Comparison of ENCODE assay signal across 8 mouse cellular contexts in genomic region chr11:102455740-102456396, GRCm38 (mm10). TPM values are rescaled to one million over a fixed set of nuclear protein-coding genes. Genes with fewer than 3 reads are reported as not detected.
DNase-seq lines count a peak whose midpoint lies in the region; ATAC-seq and TF ChIP-seq lines count a peak whose summit lies in the region.
"Had no signal": no experiment of that assay in that cellular context is flagged by ENCODE, and none has a peak within 500 bp of the region (broad histone marks: within the 10 kb centered on the region; RNA-seq: fewer than 3 reads in every experiment).

No protein-coding gene starts in this region.

- DNase-seq in ES-E14 (ENCODE audit: low read depth, low spot score) = peak; percentile 86
- peak; percentile 88 for DNase-seq in adrenal gland, postnatal 14 days
- peak; percentile 93 for DNase-seq in embryonic facial prominence, embryonic 14.5 days (ENCODE audit: low spot score)
- DNase-seq in kidney, postnatal 0 days (ENCODE audit: low spot score) = peak; percentile 95
- peak; percentile 90 for DNase-seq in lung, postnatal 10 days
- peak; percentile 57 for DNase-seq in ovary, postnatal 10 days (ENCODE audit: low spot score)

- no peaks in the 10 kb centered on the region; the same call in 1 of the 2 replicates for H3K9me3 ChIP-seq in ES-E14 (ENCODE audit: control insufficient read depth, insufficient read depth, low read depth, low read length)
- no peaks in the 10 kb centered on the region for H3K9me3 ChIP-seq in embryonic facial prominence, embryonic 14.5 days (ENCODE audit: control insufficient read depth, low read length)
- H3K9me3 ChIP-seq in heart, embryonic 14.5 days (ENCODE audit: control insufficient read depth, low read length) = no peaks in the 10 kb centered on the region
- no peaks in the 10 kb centered on the region for H3K9me3 ChIP-seq in kidney, postnatal 0 days (replicated peaks; ENCODE audit: low read length)

- H3K36me3 ChIP-seq in ES-E14 (ENCODE audit: control insufficient read depth, insufficient read depth, low read length, poor library complexity, severe bottlenecking) = no peaks in the 10 kb centered on the region
- H3K36me3 ChIP-seq in embryonic facial prominence, embryonic 14.5 days (ENCODE audit: control insufficient read depth, insufficient read depth, low read length) = no peaks in the 10 kb centered on the region
- no peaks in the 10 kb centered on the region for H3K36me3 ChIP-seq in heart, embryonic 14.5 days (ENCODE audit: control insufficient read depth, insufficient read depth, low read length)
- H3K36me3 ChIP-seq in kidney, postnatal 0 days (ENCODE audit: insufficient read depth, low read length) = no peaks in the 10 kb centered on the region

- H3K27ac ChIP-seq in ES-E14 (ENCODE audit: insufficient read depth, low read depth, low read length, poor library complexity, severe bottlenecking) = no peak overlapping the region
- H3K27ac ChIP-seq in embryonic facial prominence, embryonic 14.5 days (replicated peaks; ENCODE audit: low read depth, low read length) = 0 out of 2 replicates have a peak overlapping the region, but pooled peaks have one; percentile 8
- peak overlapping the region; percentile 34 to 53; a peak in 1 of 4 replicates for H3K27ac ChIP-seq in heart, embryonic 14.5 days (replicated peaks in 1 of 2; ENCODE audit: control insufficient read depth in 1 of 2, insufficient read depth in 1 of 2, low read depth in 2 of 2, low read length in 2 of 2)
- H3K27ac ChIP-seq in kidney, postnatal 0 days = peak overlapping the region; percentile 75
- H3K27ac ChIP-seq: macrophage had no signal

- H3K27me3 ChIP-seq in embryonic facial prominence, embryonic 14.5 days (replicated peaks; ENCODE audit: control insufficient read depth, insufficient read depth, low read length) = no peaks in the 10 kb centered on the region
- H3K27me3 ChIP-seq in heart, embryonic 14.5 days (ENCODE audit: control insufficient read depth, insufficient read depth, low read length) = no peaks in the 10 kb centered on the region
- H3K27me3 ChIP-seq in kidney, postnatal 0 days (ENCODE audit: insufficient read depth, low read length) = no peaks in the 10 kb centered on the region

- peaks cover 0 to 11% of the 10 kb centered on the region in 2 experiments; a peak in 2 of 4 replicates for H3K4me1 ChIP-seq in ES-E14 (ENCODE audit: control insufficient read depth in 2 of 2, insufficient read depth in 2 of 2, low read length in 2 of 2, poor library complexity in 1 of 2)
- H3K4me1 ChIP-seq in embryonic facial prominence, embryonic 14.5 days (ENCODE audit: control insufficient read depth, insufficient read depth, low read length) = no peaks in the 10 kb centered on the region; the same call in 1 of the 2 replicates
- peaks cover 9 to 24% of the 10 kb centered on the region in 2 experiments; a peak in 3 of 4 replicates for H3K4me1 ChIP-seq in heart, embryonic 14.5 days (ENCODE audit: control insufficient read depth in 2 of 2, insufficient read depth in 2 of 2, low read length in 2 of 2)
- H3K4me1 ChIP-seq in kidney, postnatal 0 days (replicated peaks; ENCODE audit: insufficient read depth, low read length) = peaks cover 6% of the 10 kb centered on the region; the same call in 1 of the 2 replicates

- peak overlapping the region; percentile 93 for H3K4me2 ChIP-seq in embryonic facial prominence, embryonic 14.5 days (ENCODE audit: low read depth, low read length)
- H3K4me2 ChIP-seq in heart, embryonic 14.5 days (ENCODE audit: low read length) = peak overlapping the region; percentile 91
- peak overlapping the region; percentile 94 for H3K4me2 ChIP-seq in kidney, postnatal 0 days (ENCODE audit: low read length)

- peak; percentile 54 for TF ChIP-seq CTCF in kidney, postnatal 0 days (IDR thresholded peaks at IDR 0.05; ENCODE audit: low read depth)

- in situ Hi-C loops in ES-E14 (cut with MboI; ENCODE audit: low sequenced_read_pairs in 2 of 2, unreplicated experiment in 2 of 2) = no loop called here

- peak overlapping the region; percentile 64 to 67 for H3K4me3 ChIP-seq in ES-E14 (ENCODE audit: insufficient read depth in 1 of 2, low read depth in 1 of 2, low read length in 2 of 2, poor library complexity in 1 of 2, severe bottlenecking in 1 of 2)
- H3K4me3 ChIP-seq in embryonic facial prominence, embryonic 14.5 days (ENCODE audit: low read depth, low read length) = peak overlapping the region; percentile 53
- H3K4me3 ChIP-seq in heart, embryonic 14.5 days (ENCODE audit: control insufficient read depth in 1 of 2, insufficient read depth in 1 of 2, low read depth in 1 of 2, low read length in 2 of 2) = peak overlapping the region; percentile 56 to 61
- H3K4me3 ChIP-seq in kidney, postnatal 0 days (replicated peaks; ENCODE audit: low read depth, low read length) = peak overlapping the region; percentile 49

- ATAC-seq in embryonic facial prominence, embryonic 14.5 days (ENCODE audit: low read depth) = peak; percentile 90
- ATAC-seq in heart, embryonic 14.5 days (ENCODE audit: insufficient number of reproducible peaks, insufficient read depth, low FRiP score, low read depth) = peak; percentile 89
- ATAC-seq in kidney, postnatal 0 days (replicated peaks; ENCODE audit: low FRiP score, low read depth) = peak; percentile 88

- H3K9ac ChIP-seq in ES-E14 (ENCODE audit: insufficient read depth, low read depth, low read length, poor library complexity, severe bottlenecking) = peak overlapping the region; percentile 49; the same call in 1 of the 2 replicates
- peak overlapping the region; percentile 62 for H3K9ac ChIP-seq in embryonic facial prominence, embryonic 14.5 days (ENCODE audit: low read depth, low read length)
- H3K9ac ChIP-seq in heart, embryonic 14.5 days (ENCODE audit: low read length) = peak overlapping the region; percentile 69
- peak overlapping the region; percentile 51 for H3K9ac ChIP-seq in kidney, postnatal 0 days (ENCODE audit: low read depth, low read length)

- WGBS in embryonic facial prominence, embryonic 14.5 days = 1% methylated on average over 17 of the region's 40 CpGs
- WGBS in heart, embryonic 14.5 days = under 1% methylated on average over 39 of the region's 40 CpGs
- under 1% methylated on average over 40 of the region's 40 CpGs for WGBS in kidney, postnatal 0 days

TF ChIP-seq in ES-E14, 5 proteins besides CTCF, POLR2A, EP300 and RAD21:
- no peak for TF ChIP-seq MAFK (IDR thresholded peaks at IDR 0.05; ENCODE audit: insufficient read depth, low read depth, low read length)
- TF ChIP-seq HCFC1 (IDR thresholded peaks at IDR 0.05; ENCODE audit: borderline replicate concordance, insufficient read depth, low read length) = no peak
- no peak for TF ChIP-seq CHD2 (IDR thresholded peaks at IDR 0.05; ENCODE audit: low read depth, low read length)
- no peak for TF ChIP-seq ZNF384 (IDR thresholded peaks at IDR 0.05; ENCODE audit: low read depth, low read length)
- no peak for TF ChIP-seq ZC3H11A (IDR thresholded peaks at IDR 0.05; ENCODE audit: borderline replicate concordance, low read depth, low read length)

RNA-seq across cellular contexts. Expression of gene Fam171a2, which starts 8.4 kb away (rescaled TPM):
- total RNA-seq in ES-E14 (2012; rRNA removed) = 6.7 and 13.1 TPM in 2 replicates
- 8.2 and 9.6 TPM in 2 replicates for total RNA-seq in adrenal gland, postnatal 14 days (2021)
- polyA plus RNA-seq in embryonic facial prominence, embryonic 14.5 days (2014; fragmentation: Nextera tagmentation; extraction: Ambion mirVana) = 6.8 and 10.7 TPM in 2 replicates
- polyA plus RNA-seq in heart, embryonic 14.5 days (2014; fragmentation: Nextera tagmentation; extraction: Ambion mirVana) = 4.6 and 7.9 TPM in 2 replicates
- 5.9 and 6.4 TPM in 2 replicates for polyA plus RNA-seq in kidney, postnatal 0 days (2015; fragmentation: Nextera tagmentation; extraction: Ambion mirVana)
- polyA plus RNA-seq: macrophage had no signal

RNA-seq across cellular contexts. Expression of gene Itga2b, which starts 14.1 kb away (rescaled TPM):
- total RNA-seq in ES-E14 (2012; rRNA removed) = 6.6 and 7.8 TPM in 2 replicates
- 4.6 and 7.4 TPM in 2 replicates for total RNA-seq in adrenal gland, postnatal 14 days (2021)
- 6.0 and 6.6 TPM in 2 replicates for polyA plus RNA-seq in embryonic facial prominence, embryonic 14.5 days (2014; fragmentation: Nextera tagmentation; extraction: Ambion mirVana)
- 6.7 and 6.8 TPM in 2 replicates for polyA plus RNA-seq in heart, embryonic 14.5 days (2014; fragmentation: Nextera tagmentation; extraction: Ambion mirVana)
- polyA plus RNA-seq in kidney, postnatal 0 days (2015; fragmentation: Nextera tagmentation; extraction: Ambion mirVana) = 12.1 and 12.9 TPM in 2 replicates

RNA-seq across cellular contexts. Expression of gene Grn, which starts 25.8 kb away (rescaled TPM):
- total RNA-seq in ES-E14 (2012; rRNA removed) = 81.5 and 154 TPM in 2 replicates
- total RNA-seq in adrenal gland, postnatal 14 days (2021) = 180 and 194 TPM in 2 replicates
- polyA plus RNA-seq in embryonic facial prominence, embryonic 14.5 days (2014; fragmentation: Nextera tagmentation; extraction: Ambion mirVana) = 121 and 129 TPM in 2 replicates
- polyA plus RNA-seq in heart, embryonic 14.5 days (2014; fragmentation: Nextera tagmentation; extraction: Ambion mirVana) = 182 and 190 TPM in 2 replicates
- 191 and 209 TPM in 2 replicates for polyA plus RNA-seq in kidney, postnatal 0 days (2015; fragmentation: Nextera tagmentation; extraction: Ambion mirVana)

RNA-seq across cellular contexts. Expression of gene Slc25a39, which starts 48.1 kb away (rescaled TPM):
- 152 and 175 TPM in 2 replicates for total RNA-seq in ES-E14 (2012; rRNA removed)
- 373 and 415 TPM in 2 replicates for total RNA-seq in adrenal gland, postnatal 14 days (2021)
- 190 and 194 TPM in 2 replicates for polyA plus RNA-seq in embryonic facial prominence, embryonic 14.5 days (2014; fragmentation: Nextera tagmentation; extraction: Ambion mirVana)
- 266 and 295 TPM in 2 replicates for polyA plus RNA-seq in heart, embryonic 14.5 days (2014; fragmentation: Nextera tagmentation; extraction: Ambion mirVana)
- 352 and 383 TPM in 2 replicates for polyA plus RNA-seq in kidney, postnatal 0 days (2015; fragmentation: Nextera tagmentation; extraction: Ambion mirVana)
